Mouse (Mus musculus): ENCODE results near the gene Cstb. TPM values are rescaled to one million over a fixed set of nuclear protein-coding genes. Genes with fewer than 3 reads are reported as not detected.

Gene Cstb
- polyA plus RNA-seq, 1 experiment, result 69.5 TPM

DNA sequence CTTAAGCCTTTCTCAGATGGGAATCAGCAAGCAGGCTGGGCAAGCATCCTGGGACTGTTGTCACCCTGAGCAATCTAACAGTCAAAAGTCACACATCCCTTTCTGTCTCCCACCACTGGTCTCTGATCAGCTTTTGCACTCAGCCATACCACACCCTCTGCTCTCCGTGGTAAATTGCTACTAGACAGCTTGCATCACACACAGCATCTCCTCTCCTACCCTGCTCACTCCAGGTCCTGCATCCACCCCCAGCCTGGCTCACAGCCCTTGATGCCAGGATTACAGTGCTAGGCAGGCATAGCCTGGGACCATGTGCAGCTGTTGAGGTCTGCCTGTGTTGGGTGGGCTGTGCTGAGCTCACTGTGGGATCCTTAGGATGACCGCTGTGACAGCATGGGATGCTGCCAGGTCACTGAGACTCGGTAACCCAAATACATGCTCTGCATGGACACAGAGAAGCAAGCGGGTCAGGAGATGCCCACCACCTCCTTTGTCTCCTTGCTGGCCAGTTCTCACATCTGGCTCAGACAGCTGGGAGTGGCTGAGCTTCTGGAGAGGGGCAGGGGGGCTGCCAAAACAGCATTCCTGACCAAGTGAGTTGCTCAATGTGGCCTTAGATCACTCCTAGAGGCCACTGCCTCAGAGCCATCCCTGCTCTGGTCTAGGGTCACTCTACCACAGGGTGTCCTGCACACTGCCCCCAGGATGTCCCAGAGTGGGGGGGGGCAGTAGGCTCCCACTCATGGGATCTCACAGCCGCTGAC lies 33.1 kb downstream of the Cstb start:
- peak in 1 of 2 experiments; percentile 54 for DNase-seq (ENCODE audit: extremely low spot score in 1 of 2, low spot score in 1 of 2)

DNA sequence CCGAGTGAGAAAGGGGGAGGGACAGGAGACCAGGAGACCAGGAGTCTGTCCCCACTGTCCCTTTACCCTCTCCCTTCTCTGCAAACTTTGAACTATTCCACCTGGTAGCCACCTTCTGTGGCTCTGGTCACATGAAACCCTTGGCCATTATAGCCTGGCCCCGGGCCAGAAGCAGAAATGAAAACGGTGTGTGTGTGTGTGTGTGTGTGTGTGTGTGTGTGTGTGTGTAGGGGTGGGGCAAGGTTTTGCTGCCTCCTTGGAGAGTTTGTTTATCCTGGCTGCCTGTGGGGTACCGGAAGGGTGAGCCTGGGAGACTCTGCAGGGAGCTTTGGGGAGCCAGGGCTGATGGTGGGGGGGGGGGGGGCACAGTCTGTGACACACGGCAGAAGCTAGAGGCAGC lies 35.0 kb downstream of the Cstb start:
- no peak for DNase-seq (ENCODE audit: extremely low spot score in 1 of 2, low spot score in 1 of 2)

DNA sequence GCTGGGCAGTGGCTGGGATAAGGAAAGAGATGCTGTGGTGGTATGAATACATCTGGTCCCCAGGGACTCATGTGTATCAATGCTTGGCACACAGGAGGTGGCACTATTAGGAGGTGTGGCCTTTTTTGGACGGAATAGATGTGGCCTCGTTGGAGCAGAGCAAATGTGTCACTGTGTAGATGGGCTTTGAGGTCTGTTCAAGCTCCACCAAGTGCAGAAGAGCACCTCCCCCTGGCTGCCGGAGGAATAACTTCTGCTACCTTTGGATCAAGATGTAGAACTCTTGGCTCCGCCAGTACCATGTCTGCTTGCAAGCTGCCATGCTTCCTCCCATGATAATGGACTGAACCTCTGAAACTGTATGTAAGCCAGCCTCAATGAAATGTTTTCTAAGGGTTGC lies 36.3 kb downstream of the Cstb start:
- DNase-seq (ENCODE audit: extremely low spot score in 1 of 2, low spot score in 1 of 2), result no peak

DNA sequence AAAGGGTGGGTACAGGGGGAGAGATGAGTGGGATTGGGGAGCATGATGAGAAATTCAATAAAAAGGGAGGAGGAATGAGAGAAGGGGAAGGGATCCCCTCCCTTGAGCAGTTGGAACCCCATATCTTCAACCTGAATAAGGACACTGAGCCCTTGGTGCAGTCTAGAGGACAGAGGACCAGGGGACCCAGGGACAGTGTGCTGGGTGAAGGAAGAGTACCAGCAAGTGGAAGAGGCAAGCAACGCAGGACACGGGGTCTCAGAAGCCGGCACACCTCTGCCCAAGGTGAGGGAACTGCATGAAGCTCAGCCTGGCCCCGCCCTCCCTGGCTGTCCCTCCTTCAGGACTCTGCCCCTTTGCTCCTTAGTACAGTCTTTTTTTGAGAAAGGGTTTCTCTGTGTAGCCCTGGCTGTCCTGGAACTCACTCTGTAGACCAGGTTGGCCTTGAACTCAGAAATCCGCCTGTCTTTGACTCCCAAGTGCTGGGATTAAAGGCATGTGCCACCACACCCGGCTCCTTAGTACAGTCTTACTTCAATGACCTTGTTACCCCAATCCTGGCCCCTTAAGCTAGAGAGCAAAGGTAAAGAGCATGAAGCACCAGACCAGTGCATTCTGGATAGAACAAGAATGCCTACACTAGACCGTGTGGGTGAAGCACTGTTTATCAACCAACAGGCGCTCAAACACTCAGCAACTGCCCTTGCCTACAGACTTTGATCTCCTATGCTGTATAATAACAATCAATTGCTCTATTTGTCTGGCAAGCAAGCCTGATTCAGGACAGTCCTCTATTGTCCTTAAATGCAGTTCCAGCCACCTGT lies 37.7 kb downstream of the Cstb start:
- no peak for DNase-seq (ENCODE audit: extremely low spot score in 1 of 2, low spot score in 1 of 2)

DNA sequence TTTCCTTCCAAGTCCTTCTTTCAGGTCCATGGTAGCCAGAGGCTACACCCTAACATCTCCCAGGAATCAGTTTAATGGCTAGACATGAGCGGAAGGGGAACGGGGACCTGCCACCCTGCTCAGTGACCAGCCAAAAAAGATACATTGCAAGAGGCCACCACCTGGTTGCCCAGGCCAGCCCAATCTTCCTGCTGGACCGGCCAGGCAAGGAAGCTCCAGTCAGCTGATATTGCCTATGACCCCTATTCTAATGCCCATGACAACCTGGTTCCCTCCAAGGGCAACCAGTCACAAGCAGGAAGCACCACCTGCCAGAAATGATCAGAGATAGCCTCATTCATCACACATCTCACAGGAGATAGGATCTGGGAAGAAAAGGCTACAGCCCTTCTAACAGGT lies 38.3 kb downstream of the Cstb start:
- DNase-seq (ENCODE audit: extremely low spot score in 1 of 2, low spot score in 1 of 2), result no peak

GRCm38 (mm10) chr10:78464201-78464791 lies 38.8 kb downstream of the Cstb start:
- DNase-seq (ENCODE audit: extremely low spot score in 1 of 2, low spot score in 1 of 2), result no peak

GRCm38 (mm10) chr10:78464792-78465207 lies 39.3 kb downstream of the Cstb start, which contains the start of gene Pdxk:
TSS of gene Pdxk (minus strand) at chr10:78464975.
- DNase-seq (ENCODE audit: extremely low spot score in 1 of 2, low spot score in 1 of 2), result peak; percentile 94

- no peak for DNase-seq (ENCODE audit: extremely low spot score in 1 of 2, low spot score in 1 of 2)
Measured at GRCm38 (mm10) chr10:78465472-78465871, 40.0 kb downstream of the Cstb start.

GRCm38 (mm10) chr10:78466647-78467046 lies 41.2 kb downstream of the Cstb start:
- no peak for DNase-seq (ENCODE audit: extremely low spot score in 1 of 2, low spot score in 1 of 2)

- no peak for DNase-seq (ENCODE audit: extremely low spot score in 1 of 2, low spot score in 1 of 2)
Measured at GRCm38 (mm10) chr10:78467761-78468310, 42.4 kb downstream of the Cstb start.

DNA sequence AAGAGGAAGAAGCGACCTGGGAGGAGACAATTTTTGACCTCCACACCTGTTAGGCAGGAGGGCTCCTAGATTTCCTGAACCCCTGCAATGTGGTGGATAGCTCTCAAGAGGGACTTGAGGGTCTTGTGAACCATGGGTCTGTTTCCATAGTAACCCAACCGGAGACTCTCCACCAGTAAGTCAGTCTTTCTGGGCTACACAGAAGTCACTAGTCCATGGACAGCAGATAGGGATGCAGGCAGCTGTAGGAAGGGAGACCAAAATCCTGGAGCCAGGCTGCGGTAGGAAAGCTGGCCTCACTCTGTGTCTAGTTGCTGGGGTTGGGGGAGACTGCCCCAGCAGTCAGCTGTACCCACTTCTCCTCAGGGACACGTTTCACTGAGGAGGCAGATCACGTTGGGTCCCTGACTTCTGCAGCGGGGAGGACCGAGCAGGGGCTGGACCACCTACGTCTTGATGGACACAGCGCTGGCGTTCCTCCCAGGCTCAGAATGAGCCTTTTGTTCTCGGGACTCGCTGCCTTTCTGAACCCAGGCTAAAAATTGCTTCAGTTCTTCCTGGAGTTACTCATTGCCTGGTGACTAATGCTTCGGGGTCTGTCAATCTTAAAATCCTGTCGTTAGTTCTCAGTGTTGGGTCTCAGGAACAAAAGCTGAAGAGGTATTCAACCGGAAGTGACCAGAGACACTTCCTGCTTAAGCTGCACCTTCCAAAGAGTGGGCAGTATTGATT lies 45.3 kb downstream of the Cstb start:
- DNase-seq (ENCODE audit: extremely low spot score in 1 of 2, low spot score in 1 of 2), result peak in 1 of 2 experiments; percentile 70

GRCm38 (mm10) chr10:78472046-78472445 lies 46.6 kb downstream of the Cstb start:
- no peak for DNase-seq (ENCODE audit: extremely low spot score in 1 of 2, low spot score in 1 of 2)

- no peak for DNase-seq (ENCODE audit: extremely low spot score in 1 of 2, low spot score in 1 of 2)
Measured at GRCm38 (mm10) chr10:78473434-78473833, 48.0 kb downstream of the Cstb start.

DNA sequence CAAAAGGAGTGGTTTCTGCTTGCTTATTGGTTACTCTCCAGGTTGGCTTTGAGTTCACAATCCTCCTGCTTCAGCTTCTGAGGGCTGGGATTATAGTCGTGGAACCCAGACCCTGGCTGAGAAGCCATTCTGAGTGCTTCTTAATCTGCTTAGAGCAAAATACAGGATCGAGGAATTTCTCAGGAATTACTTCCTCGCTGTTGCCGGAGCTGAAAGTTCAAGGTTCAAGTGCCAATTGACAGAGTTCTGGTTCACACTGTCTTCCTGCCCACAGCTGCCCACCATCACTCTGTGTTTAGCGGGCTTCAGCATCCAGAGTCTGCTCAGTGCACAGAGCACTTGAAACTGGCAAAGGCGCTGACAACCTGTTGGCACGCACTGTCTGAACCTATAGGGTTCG lies 49.3 kb downstream of the Cstb start:
- no peak for DNase-seq (ENCODE audit: extremely low spot score in 1 of 2, low spot score in 1 of 2)

DNA sequence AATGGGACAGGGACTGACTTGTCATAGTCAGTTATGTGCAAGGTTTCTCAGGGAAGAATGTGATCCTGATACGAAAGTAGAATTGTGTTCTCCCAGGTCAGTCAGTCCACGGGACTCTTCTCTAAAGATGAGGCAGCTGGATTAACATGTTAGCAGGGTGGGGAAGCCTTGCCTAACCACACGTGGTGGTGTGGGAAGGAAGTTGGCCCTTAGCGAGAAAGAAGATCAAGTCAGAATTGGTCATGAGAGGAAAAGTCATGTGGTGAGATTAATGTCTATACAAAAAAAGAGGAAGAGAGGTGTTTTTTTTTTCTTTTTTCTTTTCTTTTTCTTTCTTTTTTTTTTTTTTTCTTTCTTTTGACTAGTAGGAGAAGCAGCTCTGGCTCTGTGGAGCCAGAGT lies 51.4 kb downstream of the Cstb start:
- DNase-seq (ENCODE audit: extremely low spot score in 1 of 2, low spot score in 1 of 2), result no peak

Other genes starting within 250 kb of the Cstb start
- 16.8 and 18.0 TPM in 2 replicates for gene Pwp2, start 240.5 kb upstream of the Cstb start, polyA plus RNA-seq (2012; rRNA removed)
- 53.7 and 63.0 TPM in 2 replicates for gene Trappc10, start 181.0 kb upstream of the Cstb start, polyA plus RNA-seq (2012; rRNA removed)
- gene Agpat3, start 73.2 kb upstream of the Cstb start, polyA plus RNA-seq (2012; rRNA removed), result 218 and 220 TPM in 2 replicates
- 699 and 728 TPM in 2 replicates for gene Rrp1, start 12.6 kb upstream of the Cstb start, polyA plus RNA-seq (2012; rRNA removed)
- gene Pdxk, start 39.3 kb downstream of the Cstb start, polyA plus RNA-seq (2012; rRNA removed), result 80.2 and 80.9 TPM in 2 replicates
- not detected in 2 replicates for gene Olfr1358, start 91.8 kb downstream of the Cstb start, polyA plus RNA-seq (2012; rRNA removed)
- 41.4 and 44.3 TPM in 2 replicates for gene Ilvbl, start 148.7 kb downstream of the Cstb start, polyA plus RNA-seq (2012; rRNA removed)
- gene Syde1, start 166.3 kb downstream of the Cstb start, polyA plus RNA-seq (2012; rRNA removed), result 7.3 and 8.2 TPM in 2 replicates
- 0.08 and 0.11 TPM in 2 replicates for gene Olfr1357, start 192.4 kb downstream of the Cstb start, polyA plus RNA-seq (2012; rRNA removed)

All from frontal cortex, adult 2 months (tissue).